Mouse (Mus musculus) ES-E14 (cell line): ENCODE measurements around the gene Fam13a. TPM values are rescaled to one million over a fixed set of nuclear protein-coding genes. Genes with fewer than 3 reads are reported as not detected.

Source experiments
- DNase-seq: peaks from one replicate; pipeline ENCODE4 v3.0.0-alpha.2; 2013; ENCODE audit warnings: low read depth, low spot score
- H3K27ac ChIP-seq: 2 replicates; pipeline ENCODE4 v1.5.1; 2012; ENCODE audit warnings: low read depth, mild to moderate bottlenecking, low read length, moderate library complexity, mixed read lengths; ENCODE audit not compliant: poor library complexity, insufficient read depth, severe bottlenecking
- H3K36me3 ChIP-seq: 2 replicates; pipeline ENCODE4 v1.6.1; 2012; ENCODE audit warnings: mild to moderate bottlenecking, low read length, moderate library complexity, mixed read lengths; ENCODE audit not compliant: control insufficient read depth, poor library complexity, insufficient read depth, severe bottlenecking
- H3K4me1 ChIP-seq, 2 experiments: fragments of 150-350 bp in 1 of 2; sonication (generic) in 1 of 2; 2 replicates each; pipeline ENCODE4 v1.6.1; 2012; ENCODE audit warnings: low read length in 2 of 2, mild to moderate bottlenecking in 1 of 2, mixed read lengths in 1 of 2; ENCODE audit not compliant: control insufficient read depth in 2 of 2, insufficient read depth in 2 of 2, poor library complexity in 1 of 2
- H3K4me3 ChIP-seq, 2 experiments: fragments of 150-350 bp in 1 of 2; sonication (generic) in 1 of 2; 2 replicates each; pipeline ENCODE4 v1.5.1; 2012; ENCODE audit warnings: low read length in 2 of 2, low read depth in 1 of 2, mild to moderate bottlenecking in 1 of 2, mixed read lengths in 1 of 2; ENCODE audit not compliant: insufficient read depth in 1 of 2, poor library complexity in 1 of 2, severe bottlenecking in 1 of 2
- H3K9ac ChIP-seq: 2 replicates; pipeline ENCODE4 v1.6.1; 2012; ENCODE audit warnings: low read depth, mild to moderate bottlenecking, low read length, mixed read lengths; ENCODE audit not compliant: poor library complexity, insufficient read depth, severe bottlenecking
- H3K9me3 ChIP-seq: fragments of 150-350 bp; sonication (generic); 2 replicates; pipeline ENCODE4 v1.6.1; 2012; ENCODE audit warnings: low read depth, mild to moderate bottlenecking, low read length; ENCODE audit not compliant: control insufficient read depth, insufficient read depth
- CHD2 ChIP-seq: IDR thresholded peaks from 2 replicates; pipeline ENCODE4 v1.6.1; 2014; ENCODE audit warnings: mild to moderate bottlenecking, low read depth, low read length, inconsistent platforms
- HCFC1 ChIP-seq: IDR thresholded peaks from 2 replicates; pipeline ENCODE4 v1.6.1; 2012; ENCODE audit warnings: low read length, inconsistent platforms, borderline replicate concordance; ENCODE audit not compliant: insufficient read depth
- MAFK ChIP-seq: IDR thresholded peaks from 2 replicates; pipeline ENCODE4 v1.6.1; 2014; ENCODE audit warnings: mild to moderate bottlenecking, low read depth, low read length, inconsistent platforms; ENCODE audit not compliant: insufficient read depth
- ZC3H11A ChIP-seq: IDR thresholded peaks from 2 replicates; pipeline ENCODE4 v1.6.1; 2012; ENCODE audit warnings: low read depth, mild to moderate bottlenecking, inconsistent platforms, low read length, borderline replicate concordance
- ZNF384 ChIP-seq: IDR thresholded peaks from 2 replicates; pipeline ENCODE4 v1.6.1; 2012; ENCODE audit warnings: low read depth, low read length, inconsistent platforms
- in situ Hi-C, 2 experiments: fragments of 600-800 bp; cut with MboI; formaldehyde crosslinking; loops; one replicate each; pipeline ENCODE4 v1.15.1; 2025; ENCODE audit warnings: low sequenced_read_pairs in 2 of 2, inconsistent platforms in 1 of 2; ENCODE audit not compliant: unreplicated experiment in 2 of 2
- total RNA-seq: library from RNA; depleted of rRNA; stranded (reverse); fragments of 300-350 nt; gene quantifications from 2 replicates; pipeline ENCODE4 v1.2.3, GENCODE M21; 2012

Gene Fam13a
- total RNA-seq, 1 experiment: 0.27 TPM

GRCm38 (mm10) chr6:58899076-58899475 is 125.3 kb downstream of the Fam13a start:
- DNase-seq: no peak
- Histone ChIP-seq H3K9me3 (no peaks in the 10 kb centered on the region), H3K4me1 (no peaks in the 10 kb centered on the region), H3K27ac (no peak overlapping the region), H3K4me3 (no peak overlapping the region), H3K9ac (no peak overlapping the region), H3K36me3 (peaks cover 5% of the 10 kb centered on the region; the same call in 1 of the 2 replicates)
- in situ Hi-C loops: no loop called here
- TF ChIP-seq MAFK (no peak), ZC3H11A (no peak), HCFC1 (no peak), ZNF384 (no peak)

GRCm38 (mm10) chr6:58896648-58897047 is 127.7 kb downstream of the Fam13a start:
- Histone ChIP-seq H3K27ac (no peak overlapping the region), H3K36me3 (no peaks in the 10 kb centered on the region; the same call in none of the 2 replicates), H3K4me1 (no peaks in the 10 kb centered on the region), H3K9ac (no peak overlapping the region), H3K9me3 (no peaks in the 10 kb centered on the region), H3K4me3 (no peak overlapping the region)
- in situ Hi-C loops: no loop called here
- no peak for TF ChIP-seq ZC3H11A
- no peak for TF ChIP-seq CHD2
- TF ChIP-seq ZNF384: no peak
- TF ChIP-seq HCFC1: no peak
- TF ChIP-seq MAFK: no peak
- DNase-seq: no peak

GRCm38 (mm10) chr6:58894994-58895393 is 129.4 kb downstream of the Fam13a start:
- DNase-seq: no peak
- H3K36me3 ChIP-seq: peaks cover 2% of the 10 kb centered on the region
- H3K9me3 ChIP-seq: no peaks in the 10 kb centered on the region
- H3K4me3 ChIP-seq: no peak overlapping the region
- TF ChIP-seq MAFK (no peak), ZNF384 (no peak), HCFC1 (no peak), ZC3H11A (no peak), CHD2 (no peak)
- H3K27ac ChIP-seq: no peak overlapping the region
- in situ Hi-C loops: no loop called here
- no peaks in the 10 kb centered on the region for H3K4me1 ChIP-seq
- no peak overlapping the region for H3K9ac ChIP-seq

DNA sequence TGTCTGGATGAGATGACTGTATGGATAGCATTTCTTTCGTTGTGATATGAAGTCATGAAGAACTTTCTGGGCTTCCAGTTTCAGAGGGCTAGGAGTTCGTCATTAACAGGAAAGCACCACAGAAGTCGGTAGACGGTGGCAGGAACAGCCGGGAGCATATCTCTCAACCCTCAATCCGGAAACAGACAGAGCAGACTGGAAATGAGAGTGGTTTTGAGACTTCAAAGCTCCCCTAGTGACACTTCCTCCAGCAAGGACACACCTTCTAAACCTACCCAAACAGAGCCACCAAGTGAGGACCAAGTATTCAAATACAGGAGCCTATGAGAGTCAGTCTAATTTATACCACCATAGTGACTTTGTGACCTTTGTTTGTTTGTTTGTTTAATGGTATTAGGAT is 131.0 kb downstream of the Fam13a start:
- H3K36me3 ChIP-seq: peaks cover 3% of the 10 kb centered on the region
- H3K4me3 ChIP-seq: no peak overlapping the region
- H3K9me3 ChIP-seq: no peaks in the 10 kb centered on the region
- in situ Hi-C loops: no loop called here
- H3K9ac ChIP-seq: no peak overlapping the region
- DNase-seq: no peak
- H3K27ac ChIP-seq: no peak overlapping the region
- TF ChIP-seq CHD2 (no peak), ZNF384 (no peak), ZC3H11A (no peak), HCFC1 (no peak), MAFK (no peak)
- no peaks in the 10 kb centered on the region for H3K4me1 ChIP-seq

GRCm38 (mm10) chr6:58889917-58890316 is 134.4 kb downstream of the Fam13a start:
- in situ Hi-C loops: no loop called here
- H3K9ac ChIP-seq: no peak overlapping the region
- H3K4me1 ChIP-seq: no peaks in the 10 kb centered on the region
- DNase-seq: no peak
- H3K36me3 ChIP-seq: peaks cover 3% of the 10 kb centered on the region
- TF ChIP-seq CHD2: no peak
- no peak for TF ChIP-seq ZC3H11A
- no peak for TF ChIP-seq MAFK
- no peak for TF ChIP-seq HCFC1
- TF ChIP-seq ZNF384: no peak
- H3K4me3 ChIP-seq: no peak overlapping the region
- no peaks in the 10 kb centered on the region for H3K9me3 ChIP-seq
- no peak overlapping the region for H3K27ac ChIP-seq
